Mouse (Mus musculus) hindbrain, embryonic 15.5 days (tissue): ENCODE data around the gene Atp8b2. TPM values are rescaled to one million over a fixed set of nuclear protein-coding genes. Genes with fewer than 3 reads are reported as not detected.

Experiments used
- ATAC-seq: fragments of 200-750 bp; cut with Nextera tagmentation; 2 replicates; pipeline ENCODE4 v1.8.0; 2017; ENCODE audit warnings: low read depth, moderate number of reproducible peaks, moderate TSS enrichment; ENCODE audit not compliant: low FRiP score
- H3K27ac ChIP-seq: fragments of 300-500 bp; sonication (generic); replicated peaks from 2 replicates; pipeline ENCODE4 v1.5.1; 2015; ENCODE audit warnings: mild to moderate bottlenecking, inconsistent platforms
- H3K27me3 ChIP-seq: fragments of 300-500 bp; sonication (generic); 2 replicates; pipeline ENCODE4 v1.6.1; 2015; ENCODE audit warnings: control low read depth, inconsistent platforms
- H3K36me3 ChIP-seq: fragments of 300-500 bp; sonication (generic); 2 replicates; pipeline ENCODE4 v1.6.1; 2015; ENCODE audit warnings: control low read depth, inconsistent platforms
- H3K4me1 ChIP-seq: fragments of 300-500 bp; sonication (generic); replicated peaks from 2 replicates; pipeline ENCODE4 v1.6.1; 2015; ENCODE audit warnings: control low read depth, inconsistent platforms
- H3K4me2 ChIP-seq: fragments of 300-500 bp; sonication (generic); 2 replicates; pipeline ENCODE4 v1.6.1; 2015; ENCODE audit warnings: moderate library complexity, mild to moderate bottlenecking, inconsistent platforms
- H3K4me3 ChIP-seq: fragments of 300-500 bp; sonication (generic); 2 replicates; pipeline ENCODE4 v1.5.1; 2015; ENCODE audit warnings: mild to moderate bottlenecking, inconsistent platforms
- H3K9ac ChIP-seq: fragments of 300-500 bp; sonication (generic); 2 replicates; pipeline ENCODE4 v1.6.1; 2015; ENCODE audit warnings: inconsistent platforms
- H3K9me3 ChIP-seq: fragments of 300-500 bp; sonication (generic); 2 replicates; pipeline ENCODE4 v1.6.1; 2016; ENCODE audit warnings: control low read depth, inconsistent platforms
- WGBS: fragments of 180-500 bp; shearing (Covaris S2); methylation state at CpG from one replicate; pipeline ENCODE4 v1.1.7; 2015; 5-methylcytosine and 5-hydroxymethylcytosine counted together
- polyA plus RNA-seq: library from polyadenylated mRNA; unstranded; fragments of >200 nt; fragmentation: Nextera tagmentation; extraction: Ambion mirVana; gene quantifications from 2 replicates; pipeline ENCODE4 v1.2.1, GENCODE M21; 2015

The Atp8b2 gene
- polyA plus RNA-seq, 1 experiment from 2014 or later = 14.0 TPM

DNA sequence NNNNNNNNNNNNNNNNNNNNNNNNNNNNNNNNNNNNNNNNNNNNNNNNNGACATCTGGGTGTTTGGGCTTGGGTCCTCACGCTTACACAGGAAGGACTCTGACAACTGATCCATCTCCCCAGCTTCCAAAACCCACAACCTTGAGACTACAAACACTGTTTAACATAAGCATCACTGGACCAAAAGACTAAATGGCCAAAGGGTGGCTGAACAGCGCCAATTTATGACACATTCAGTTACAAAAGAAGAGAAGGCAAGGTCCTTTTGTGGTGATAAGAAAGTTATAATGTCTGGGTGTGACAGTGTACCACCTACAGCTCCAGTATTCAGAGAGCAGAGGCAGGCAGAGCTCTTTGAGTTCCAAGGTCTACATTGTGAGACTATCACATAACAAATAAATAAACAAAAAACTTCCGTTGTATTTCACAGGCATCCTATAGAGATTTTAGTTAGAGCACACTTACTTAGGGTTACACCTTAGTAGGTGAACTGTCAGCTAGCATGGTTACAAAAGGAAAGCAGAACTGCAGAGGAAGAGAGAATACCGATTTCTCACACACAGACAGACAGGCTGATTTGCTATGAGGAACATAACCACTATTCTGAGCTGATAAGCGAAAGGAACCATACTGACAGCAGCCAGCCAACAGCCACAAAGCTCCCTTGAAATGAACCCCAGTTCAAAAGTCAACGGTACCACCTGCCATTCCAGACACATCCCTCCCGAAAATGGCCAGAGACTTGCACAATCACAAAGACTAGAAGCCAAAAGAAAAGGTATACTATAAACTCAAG, 6.9 kb downstream of the Atp8b2 start:
- Histone ChIP-seq H3K4me2 (no peak overlapping the region), H3K27me3 (no peaks in the 10 kb centered on the region), H3K9me3 (no peaks in the 10 kb centered on the region), H3K36me3 (peaks cover 67% of the 10 kb centered on the region), H3K27ac (no peak overlapping the region), H3K9ac (no peak overlapping the region), H3K4me1 (peaks cover 30% of the 10 kb centered on the region), H3K4me3 (no peak overlapping the region)
- ATAC-seq = no peak
- WGBS = 96% methylated on average over 7 of the region's 7 CpGs

GRCm38 (mm10) chr3:89953420-89953819, 9.9 kb downstream of the Atp8b2 start:
- Histone ChIP-seq H3K4me2 (no peak overlapping the region), H3K36me3 (peaks cover 91% of the 10 kb centered on the region), H3K9me3 (no peaks in the 10 kb centered on the region), H3K27me3 (no peaks in the 10 kb centered on the region), H3K4me3 (no peak overlapping the region), H3K27ac (no peak overlapping the region), H3K4me1 (peaks cover 3% of the 10 kb centered on the region), H3K9ac (no peak overlapping the region)
- ATAC-seq = no peak
- 3% methylated on average over 4 of the region's 4 CpGs for WGBS

DNA sequence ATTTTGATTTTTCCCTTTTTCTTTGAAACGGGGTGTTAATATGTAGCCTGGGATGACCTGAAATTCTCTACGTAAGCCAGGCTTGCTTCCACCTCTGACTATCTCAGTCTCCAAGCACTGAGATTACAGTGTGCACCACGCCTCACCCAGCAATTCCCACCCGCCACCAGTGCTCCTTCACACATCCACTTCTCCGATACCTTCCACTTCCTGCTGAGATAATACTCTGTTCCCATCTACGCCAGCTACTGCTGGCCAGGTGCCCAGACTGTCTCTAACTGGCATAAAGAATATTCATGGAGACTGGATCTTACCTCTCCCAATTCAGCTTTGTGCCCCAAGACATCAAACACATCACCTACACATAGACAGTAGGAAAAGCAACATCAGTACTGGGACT, 14.7 kb downstream of the Atp8b2 start:
- Histone ChIP-seq H3K9ac (no peak overlapping the region), H3K27ac (no peak overlapping the region), H3K27me3 (no peaks in the 10 kb centered on the region), H3K4me3 (no peak overlapping the region), H3K36me3 (peaks cover 97% of the 10 kb centered on the region), H3K4me1 (no peaks in the 10 kb centered on the region), H3K9me3 (no peaks in the 10 kb centered on the region), H3K4me2 (no peak overlapping the region)
- ATAC-seq = no peak
- 78% methylated on average over 6 of the region's 6 CpGs for WGBS

DNA sequence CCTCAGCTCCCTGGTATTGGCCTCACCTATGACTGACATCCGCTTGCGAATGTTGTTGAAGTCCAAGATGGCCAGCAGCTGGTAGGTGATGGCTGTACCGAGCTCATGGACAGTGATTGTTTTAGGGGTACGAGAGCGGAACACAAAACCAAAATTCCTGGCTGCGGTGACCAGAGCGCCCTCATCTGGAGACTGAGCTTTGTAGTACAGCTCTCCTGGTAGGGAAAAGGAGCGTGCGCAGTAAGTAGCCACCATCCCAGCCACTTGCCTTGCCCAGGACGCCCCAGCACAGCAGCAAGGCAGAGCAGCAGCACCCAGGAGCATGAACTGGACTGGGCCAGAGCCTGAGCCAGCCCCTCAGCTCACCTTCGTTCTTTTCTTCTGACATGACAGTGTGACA, 15.3 kb downstream of the Atp8b2 start:
- Histone ChIP-seq H3K4me2 (no peak overlapping the region), H3K36me3 (peaks cover 99% of the 10 kb centered on the region), H3K4me3 (no peak overlapping the region), H3K27me3 (no peaks in the 10 kb centered on the region), H3K4me1 (no peaks in the 10 kb centered on the region), H3K27ac (no peak overlapping the region), H3K9me3 (no peaks in the 10 kb centered on the region), H3K9ac (no peak overlapping the region)
- ATAC-seq = no peak
- 88% methylated on average over 11 of the region's 11 CpGs for WGBS

DNA sequence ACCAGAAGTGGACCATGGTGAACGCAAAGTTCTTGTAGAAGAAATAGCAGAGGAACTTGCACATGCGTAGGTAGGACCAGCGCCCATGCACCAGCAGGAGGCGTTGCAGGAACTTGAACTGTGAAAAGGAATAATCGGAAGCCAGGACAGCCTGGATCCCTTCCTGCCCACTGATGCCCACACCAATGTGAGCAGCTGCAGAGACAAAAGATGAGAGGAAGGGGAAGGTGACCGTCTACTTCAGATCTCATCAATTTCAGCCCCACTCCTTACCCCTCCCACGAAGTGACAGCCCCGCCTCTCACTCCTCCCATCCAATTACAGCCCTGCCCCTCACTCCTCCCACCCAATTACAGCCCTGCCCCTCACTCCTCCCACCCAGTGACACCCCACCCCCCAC, 18.3 kb downstream of the Atp8b2 start:
- Histone ChIP-seq H3K9me3 (no peaks in the 10 kb centered on the region), H3K4me2 (no peak overlapping the region), H3K4me3 (no peak overlapping the region), H3K4me1 (no peaks in the 10 kb centered on the region), H3K9ac (no peak overlapping the region), H3K27ac (no peak overlapping the region), H3K27me3 (no peaks in the 10 kb centered on the region), H3K36me3 (peaks cover 99% of the 10 kb centered on the region)
- no peak for ATAC-seq
- WGBS = 77% methylated on average over 8 of the region's 8 CpGs

- H3K27ac ChIP-seq = no peak overlapping the region
- no peaks in the 10 kb centered on the region for H3K27me3 ChIP-seq
- H3K4me3 ChIP-seq = no peak overlapping the region
- H3K9me3 ChIP-seq = no peaks in the 10 kb centered on the region
- peaks cover 84% of the 10 kb centered on the region for H3K36me3 ChIP-seq
- ATAC-seq = no peak
- H3K4me1 ChIP-seq = no peaks in the 10 kb centered on the region
- no peak overlapping the region for H3K9ac ChIP-seq
- no peak overlapping the region for H3K4me2 ChIP-seq
- WGBS = 87% methylated on average over 9 of the region's 9 CpGs
Observed at GRCm38 (mm10) chr3:89942894-89943293, 20.4 kb downstream of the Atp8b2 start.

DNA sequence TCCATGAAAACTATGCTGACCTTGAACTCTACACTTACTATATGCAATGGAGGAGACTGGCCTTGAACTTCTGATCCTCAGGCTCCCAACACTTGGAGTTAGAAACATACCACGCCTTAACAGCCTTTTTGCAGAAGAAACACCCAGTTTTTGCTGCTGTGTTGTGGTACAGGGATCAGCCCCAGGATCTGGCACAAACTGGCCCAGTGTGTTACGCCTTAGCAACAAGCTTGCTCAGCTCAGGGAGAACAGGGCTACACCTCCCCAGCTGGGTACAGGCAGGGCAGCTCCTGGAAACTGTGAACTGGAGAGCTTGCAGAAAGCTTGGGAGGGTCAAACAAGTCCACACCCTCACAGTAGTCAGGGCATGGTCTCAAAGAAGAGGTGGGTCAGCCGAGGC, 26.8 kb downstream of the Atp8b2 start:
- no peak for ATAC-seq
- no peaks in the 10 kb centered on the region for H3K4me1 ChIP-seq
- no peaks in the 10 kb centered on the region for H3K9me3 ChIP-seq
- H3K4me3 ChIP-seq = no peak overlapping the region
- 93% methylated on average over 3 of the region's 3 CpGs for WGBS
- no peak overlapping the region for H3K9ac ChIP-seq
- H3K4me2 ChIP-seq = no peak overlapping the region
- H3K27me3 ChIP-seq = no peaks in the 10 kb centered on the region
- H3K36me3 ChIP-seq = peaks cover 28% of the 10 kb centered on the region
- H3K27ac ChIP-seq = no peak overlapping the region

DNA sequence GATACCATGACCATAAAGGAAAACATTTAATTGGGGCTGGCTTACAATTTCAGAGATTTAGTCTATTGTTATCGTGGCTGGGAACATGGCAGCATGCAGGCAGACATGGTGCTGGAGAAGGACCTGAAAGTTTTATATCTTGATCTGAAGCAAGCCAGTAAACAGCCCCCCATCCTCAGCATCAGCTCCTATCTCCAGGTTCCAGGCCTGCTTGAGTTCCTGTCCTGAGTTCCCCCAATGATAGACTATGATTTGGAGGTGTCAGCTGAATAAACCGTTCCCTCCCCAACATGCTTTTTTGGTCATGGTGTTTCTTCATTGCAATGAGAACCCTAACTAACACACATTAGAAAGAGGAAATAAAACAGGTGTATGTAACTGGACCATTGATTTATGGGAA, 30.4 kb downstream of the Atp8b2 start:
- ATAC-seq = no peak
- Histone ChIP-seq H3K27ac (no peak overlapping the region), H3K4me1 (no peaks in the 10 kb centered on the region), H3K36me3 (peaks cover 7% of the 10 kb centered on the region), H3K4me3 (no peak overlapping the region), H3K27me3 (no peaks in the 10 kb centered on the region), H3K4me2 (no peak overlapping the region), H3K9me3 (no peaks in the 10 kb centered on the region), H3K9ac (no peak overlapping the region)
- 94% methylated on average over 2 of the region's 2 CpGs for WGBS

- ATAC-seq = no peak
- Histone ChIP-seq H3K4me2 (no peak overlapping the region), H3K4me3 (no peak overlapping the region), H3K9me3 (no peaks in the 10 kb centered on the region), H3K36me3 (no peaks in the 10 kb centered on the region), H3K4me1 (no peaks in the 10 kb centered on the region), H3K27ac (no peak overlapping the region), H3K9ac (no peak overlapping the region), H3K27me3 (no peaks in the 10 kb centered on the region)
- WGBS = 81% methylated on average over 4 of the region's 4 CpGs
Observed at GRCm38 (mm10) chr3:89928956-89929355, 34.4 kb downstream of the Atp8b2 start.

- H3K27ac ChIP-seq = no peak overlapping the region
- 100% methylated on average over 1 of the region's 1 CpGs for whole genome bisulfite sequencing
- ATAC-seq = no peak
Observed at GRCm38 (mm10) chr3:89926440-89926839, 36.9 kb downstream of the Atp8b2 start.

GRCm38 (mm10) chr3:89920711-89921110, 42.6 kb downstream of the Atp8b2 start:
- no peak overlapping the region for H3K4me2 ChIP-seq
- H3K4me3 ChIP-seq = no peak overlapping the region
- no peak overlapping the region for H3K9ac ChIP-seq
- H3K9me3 ChIP-seq = no peaks in the 10 kb centered on the region
- ATAC-seq = no peak
- WGBS = 69% methylated on average over 6 of the region's 6 CpGs
- H3K36me3 ChIP-seq = no peaks in the 10 kb centered on the region
- no peak overlapping the region for H3K27ac ChIP-seq
- no peaks in the 10 kb centered on the region for H3K4me1 ChIP-seq
- H3K27me3 ChIP-seq = no peaks in the 10 kb centered on the region

More at GRCm38 (mm10) chr3:89926440-89926839, 36.9 kb downstream of the Atp8b2 start:
- Histone ChIP-seq H3K4me3 (no peak overlapping the region), H3K9ac (no peak overlapping the region), H3K4me2 (no peak overlapping the region), H3K36me3 (no peaks in the 10 kb centered on the region), H3K4me1 (no peaks in the 10 kb centered on the region), H3K9me3 (no peaks in the 10 kb centered on the region), H3K27me3 (no peaks in the 10 kb centered on the region)

- ATAC-seq = no peak
- WGBS = 49% methylated on average over 3 of the region's 3 CpGs
Observed at GRCm38 (mm10) chr3:89917408-89917807, 45.9 kb downstream of the Atp8b2 start.

DNA sequence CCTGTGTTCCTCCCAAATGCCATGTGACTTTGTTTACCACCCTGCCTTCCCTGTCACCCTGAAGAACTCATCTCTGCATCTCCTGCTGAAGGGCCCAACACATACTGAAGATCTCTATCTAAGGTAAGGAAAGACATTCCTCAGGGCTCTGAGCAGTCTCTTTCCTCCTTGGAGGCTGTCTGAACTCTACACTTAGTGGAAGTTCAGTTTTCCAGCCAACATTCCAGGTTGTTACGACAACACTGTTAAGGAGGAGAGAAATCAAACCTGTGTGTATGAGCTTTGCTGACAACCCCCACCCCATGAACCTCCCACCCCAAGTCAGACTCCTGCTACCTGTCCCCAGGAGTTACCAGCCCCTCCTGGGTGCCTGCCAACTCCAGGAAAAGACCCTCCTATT, 46.7 kb downstream of the Atp8b2 start:
- Histone ChIP-seq H3K9ac (no peak overlapping the region), H3K27ac (no peak overlapping the region), H3K27me3 (peaks cover 18% of the 10 kb centered on the region), H3K9me3 (no peaks in the 10 kb centered on the region), H3K4me3 (no peak overlapping the region), H3K4me1 (peaks cover 13% of the 10 kb centered on the region; the same call in 1 of the 2 replicates), H3K36me3 (no peaks in the 10 kb centered on the region), H3K4me2 (no peak overlapping the region)
- WGBS = 84% methylated on average over 1 of the region's 1 CpGs
- no peak for ATAC-seq

More at GRCm38 (mm10) chr3:89917408-89917807, 45.9 kb downstream of the Atp8b2 start:
- Histone ChIP-seq H3K4me2 (no peak overlapping the region), H3K4me1 (peaks cover 13% of the 10 kb centered on the region; the same call in 1 of the 2 replicates), H3K36me3 (no peaks in the 10 kb centered on the region), H3K27me3 (peaks cover 12% of the 10 kb centered on the region), H3K4me3 (no peak overlapping the region), H3K27ac (no peak overlapping the region), H3K9me3 (no peaks in the 10 kb centered on the region), H3K9ac (no peak overlapping the region)
